Mouse (Mus musculus) embryonic facial prominence, embryonic 11.5 days (tissue): ENCODE data around the gene C1qbp. TPM values are rescaled to one million over a fixed set of nuclear protein-coding genes. Genes with fewer than 3 reads are reported as not detected.

Experiments used
- ATAC-seq: fragments of 200-750 bp; cut with Nextera tagmentation; replicated peaks from 2 replicates; pipeline ENCODE4 v1.8.0; 2017; ENCODE audit warnings: low read depth; ENCODE audit not compliant: insufficient number of reproducible peaks, low FRiP score, low TSS enrichment
- DNase-seq: peaks from one replicate; pipeline ENCODE4 v3.0.0-alpha.2; 2015; ENCODE audit warnings: low spot score
- H3K27ac ChIP-seq: fragments of 300-500 bp; sonication (generic); replicated peaks from 2 replicates; pipeline ENCODE4 v1.5.1; 2014; ENCODE audit warnings: mild to moderate bottlenecking, low read depth, low read length, control low read depth
- H3K27me3 ChIP-seq: fragments of 300-500 bp; sonication (generic); 2 replicates; pipeline ENCODE4 v1.6.1; 2014; ENCODE audit warnings: mild to moderate bottlenecking, low read length, moderate library complexity, mixed read lengths; ENCODE audit not compliant: control insufficient read depth, insufficient read depth
- H3K36me3 ChIP-seq: fragments of 300-500 bp; sonication (generic); replicated peaks from 2 replicates; pipeline ENCODE4 v1.6.1; 2014; ENCODE audit warnings: low read depth, mild to moderate bottlenecking, low read length, moderate library complexity, mixed read lengths; ENCODE audit not compliant: control insufficient read depth, insufficient read depth
- H3K4me1 ChIP-seq: fragments of 300-500 bp; sonication (generic); 2 replicates; pipeline ENCODE4 v1.6.1; 2014; ENCODE audit warnings: low read length, mixed read lengths; ENCODE audit not compliant: control insufficient read depth, insufficient read depth
- H3K4me2 ChIP-seq: fragments of 300-500 bp; sonication (generic); 2 replicates; pipeline ENCODE4 v1.6.1; 2014; ENCODE audit warnings: low read depth, mild to moderate bottlenecking, control low read depth, low read length, moderate library complexity
- H3K4me3 ChIP-seq: fragments of 300-500 bp; sonication (generic); 2 replicates; pipeline ENCODE4 v1.5.1; 2014; ENCODE audit warnings: low read depth, low read length, control low read depth
- H3K9ac ChIP-seq: fragments of 300-500 bp; sonication (generic); replicated peaks from 2 replicates; pipeline ENCODE4 v1.6.1; 2014; ENCODE audit warnings: mild to moderate bottlenecking, control low read depth, low read length
- H3K9me3 ChIP-seq: fragments of 300-500 bp; sonication (generic); replicated peaks from 2 replicates; pipeline ENCODE4 v1.6.1; 2016; ENCODE audit warnings: mild to moderate bottlenecking, low read length, inconsistent platforms, mixed read lengths; ENCODE audit not compliant: control insufficient read depth
- WGBS: fragments of 180-500 bp; shearing (Covaris S2); extraction: QIAGEN DNeasy Blood & Tissue Kit; methylation state at CpG from one replicate; pipeline ENCODE4 v1.1.7; 2014; 5-methylcytosine and 5-hydroxymethylcytosine counted together
- polyA plus RNA-seq: library from polyadenylated mRNA; unstranded; fragments of >200 nt; fragmentation: Nextera tagmentation; extraction: Ambion mirVana; gene quantifications from 2 replicates; pipeline ENCODE4 v1.2.1, GENCODE M21; 2014

C1qbp gene
- polyA plus RNA-seq, result 274 TPM in 2 replicates

DNA sequence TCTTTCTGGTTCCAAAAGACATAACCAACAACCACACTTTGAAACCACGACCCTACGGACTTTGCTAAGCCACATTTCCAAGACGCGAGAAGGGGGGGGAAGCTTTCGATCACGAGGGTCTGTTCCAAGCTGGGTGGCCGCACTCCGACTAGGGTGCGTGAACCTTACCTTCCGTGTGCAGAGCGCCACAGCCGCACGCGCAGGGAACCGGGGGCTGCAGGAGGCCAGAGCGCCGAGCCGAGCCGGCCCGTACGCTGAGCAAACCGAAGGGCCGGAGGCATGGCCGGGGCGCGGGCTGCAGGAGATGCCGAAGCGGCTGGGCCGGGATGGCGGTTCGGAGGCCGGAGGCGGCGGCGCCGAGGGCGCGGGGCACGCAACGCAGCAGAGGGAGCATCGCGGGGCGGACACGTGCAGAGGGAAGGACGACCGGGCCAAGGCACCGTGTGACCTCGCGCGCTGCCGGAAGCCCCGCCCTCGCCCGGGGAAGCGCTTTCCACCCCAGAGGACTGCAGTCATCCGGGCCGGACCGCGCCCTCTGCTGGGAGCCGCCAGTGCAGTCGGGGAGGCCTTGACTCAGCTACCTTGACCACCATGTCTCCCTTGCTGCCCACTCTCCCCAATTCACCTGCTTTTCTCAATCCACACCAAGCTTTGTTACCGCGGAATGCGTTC lies at the start of gene C1qbp:
TSS of gene C1qbp (minus strand) at position 470 of the 672 bp plus-strand sequence.
- peaks cover 2% of the 10 kb centered on the region; the same call in 1 of the 2 replicates for H3K4me1 ChIP-seq
- WGBS, result under 1% methylated on average over 39 of the region's 64 CpGs
- ATAC-seq, result peak; percentile 94
- H3K4me2 ChIP-seq, result peak within 1 kb of the TSS; percentile 73
- peaks cover 13% of the 10 kb centered on the region for H3K36me3 ChIP-seq
- no peaks in the 10 kb centered on the region for H3K9me3 ChIP-seq
- H3K27me3 ChIP-seq, result no peaks in the 10 kb centered on the region
- H3K9ac ChIP-seq, result peak within 1 kb of the TSS; percentile 92
- peak; percentile 92 for DNase-seq
- H3K4me3 ChIP-seq, result peak within 1 kb of the TSS; percentile 96
- H3K27ac ChIP-seq, result 0 out of 2 replicates have a peak within 1 kb of the TSS, but pooled peaks have one; percentile 59

DNA sequence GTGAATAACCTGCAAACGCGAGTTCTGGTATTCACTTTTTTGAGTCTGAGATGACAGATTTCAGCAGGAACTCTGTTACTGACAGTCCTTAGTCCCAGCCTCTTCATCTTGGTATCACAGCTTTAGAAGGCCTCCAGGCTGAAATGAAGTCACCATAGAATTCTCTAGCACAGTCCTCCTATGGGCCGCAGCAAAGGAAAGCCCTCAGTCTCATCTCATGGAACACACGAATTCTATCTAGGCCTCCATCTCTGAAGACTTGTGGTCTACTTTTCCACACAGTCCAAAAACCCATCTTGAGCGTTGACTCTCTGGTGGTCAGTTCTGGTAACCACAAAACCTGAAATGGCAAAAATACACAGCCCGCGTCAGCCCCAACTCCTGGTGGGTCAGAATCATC lies 49.2 kb upstream of the C1qbp start:
- Histone ChIP-seq H3K4me1 (no peaks in the 10 kb centered on the region; the same call in 1 of the 2 replicates), H3K36me3 (no peaks in the 10 kb centered on the region; the same call in 1 of the 2 replicates), H3K4me3 (peak overlapping the region; percentile 53), H3K4me2 (peak overlapping the region; percentile 53), H3K9me3 (no peaks in the 10 kb centered on the region), H3K27ac (peak overlapping the region; percentile 75; the same call in 1 of the 2 replicates), H3K27me3 (no peaks in the 10 kb centered on the region), H3K9ac (peak overlapping the region; percentile 75)
- ATAC-seq, result no peak
- WGBS, result 67% methylated on average over 7 of the region's 7 CpGs
- no peak for DNase-seq

DNA sequence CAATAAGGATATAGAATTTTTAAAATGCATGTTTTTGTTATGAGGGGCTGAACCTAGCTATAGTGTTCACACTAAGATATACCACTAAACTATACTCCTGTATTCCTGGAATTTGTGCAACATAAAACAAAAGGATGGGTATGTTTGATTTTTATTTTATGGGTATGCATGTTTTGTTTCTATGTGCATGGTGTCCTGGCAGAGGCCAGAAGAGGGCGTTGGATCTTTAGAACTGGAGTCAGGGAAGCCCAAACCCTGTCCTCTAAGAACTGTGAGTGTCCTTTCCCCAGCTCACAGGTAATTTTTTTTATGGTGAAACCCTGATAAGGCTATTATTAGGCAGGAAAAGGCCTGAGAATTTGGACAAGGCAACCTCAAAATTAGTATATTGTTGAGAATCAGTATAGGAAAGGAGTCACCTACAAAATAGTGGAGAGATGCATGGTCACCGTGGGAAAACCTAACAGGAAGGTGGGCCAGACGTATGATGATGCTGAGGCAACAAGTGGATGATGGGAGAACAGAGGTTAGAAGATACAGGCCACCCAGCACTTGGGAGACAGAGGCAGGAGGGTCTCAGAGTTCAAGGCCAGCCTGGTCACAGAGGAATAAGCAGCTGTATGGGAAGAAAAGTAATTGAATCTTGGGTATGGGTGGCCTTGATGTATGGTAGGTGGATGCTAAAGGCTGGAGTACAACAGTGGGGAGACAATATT lies 46.7 kb upstream of the C1qbp start:
- no peaks in the 10 kb centered on the region for H3K27me3 ChIP-seq
- ATAC-seq, result no peak
- no peaks in the 10 kb centered on the region; the same call in 1 of the 2 replicates for H3K4me1 ChIP-seq
- H3K27ac ChIP-seq, result no peak overlapping the region
- DNase-seq, result no peak
- H3K9me3 ChIP-seq, result no peaks in the 10 kb centered on the region
- H3K9ac ChIP-seq, result no peak overlapping the region
- no peaks in the 10 kb centered on the region; the same call in 1 of the 2 replicates for H3K36me3 ChIP-seq
- H3K4me3 ChIP-seq, result no peak overlapping the region
- 80% methylated on average over 3 of the region's 3 CpGs for WGBS
- no peak overlapping the region for H3K4me2 ChIP-seq

DNA sequence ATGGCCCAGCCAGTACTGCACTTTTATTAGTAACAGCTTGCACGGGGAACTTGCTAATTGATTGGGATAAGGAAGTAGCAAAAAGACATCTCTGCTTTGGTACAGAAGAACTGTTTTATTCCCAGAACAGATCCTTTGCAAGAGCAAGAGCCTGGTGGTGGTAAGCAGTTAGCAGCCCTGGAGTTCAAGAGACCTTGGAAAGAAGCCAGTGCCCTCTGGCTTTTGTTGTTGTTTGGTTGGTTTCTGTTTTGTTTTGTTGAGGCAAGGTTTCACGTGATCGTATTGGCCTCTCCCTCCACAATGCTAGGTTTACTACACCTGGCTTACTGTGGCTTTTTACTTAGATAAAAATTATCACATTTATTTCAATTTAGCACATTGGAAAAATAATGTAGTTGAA lies 45.5 kb upstream of the C1qbp start:
- Histone ChIP-seq H3K9ac (no peak overlapping the region), H3K4me2 (no peak overlapping the region), H3K27ac (no peak overlapping the region), H3K4me1 (no peaks in the 10 kb centered on the region; the same call in 1 of the 2 replicates), H3K27me3 (no peaks in the 10 kb centered on the region), H3K36me3 (no peaks in the 10 kb centered on the region; the same call in 1 of the 2 replicates), H3K9me3 (no peaks in the 10 kb centered on the region), H3K4me3 (no peak overlapping the region)
- DNase-seq, result no peak
- ATAC-seq, result no peak
- 81% methylated on average over 3 of the region's 3 CpGs for WGBS

DNA sequence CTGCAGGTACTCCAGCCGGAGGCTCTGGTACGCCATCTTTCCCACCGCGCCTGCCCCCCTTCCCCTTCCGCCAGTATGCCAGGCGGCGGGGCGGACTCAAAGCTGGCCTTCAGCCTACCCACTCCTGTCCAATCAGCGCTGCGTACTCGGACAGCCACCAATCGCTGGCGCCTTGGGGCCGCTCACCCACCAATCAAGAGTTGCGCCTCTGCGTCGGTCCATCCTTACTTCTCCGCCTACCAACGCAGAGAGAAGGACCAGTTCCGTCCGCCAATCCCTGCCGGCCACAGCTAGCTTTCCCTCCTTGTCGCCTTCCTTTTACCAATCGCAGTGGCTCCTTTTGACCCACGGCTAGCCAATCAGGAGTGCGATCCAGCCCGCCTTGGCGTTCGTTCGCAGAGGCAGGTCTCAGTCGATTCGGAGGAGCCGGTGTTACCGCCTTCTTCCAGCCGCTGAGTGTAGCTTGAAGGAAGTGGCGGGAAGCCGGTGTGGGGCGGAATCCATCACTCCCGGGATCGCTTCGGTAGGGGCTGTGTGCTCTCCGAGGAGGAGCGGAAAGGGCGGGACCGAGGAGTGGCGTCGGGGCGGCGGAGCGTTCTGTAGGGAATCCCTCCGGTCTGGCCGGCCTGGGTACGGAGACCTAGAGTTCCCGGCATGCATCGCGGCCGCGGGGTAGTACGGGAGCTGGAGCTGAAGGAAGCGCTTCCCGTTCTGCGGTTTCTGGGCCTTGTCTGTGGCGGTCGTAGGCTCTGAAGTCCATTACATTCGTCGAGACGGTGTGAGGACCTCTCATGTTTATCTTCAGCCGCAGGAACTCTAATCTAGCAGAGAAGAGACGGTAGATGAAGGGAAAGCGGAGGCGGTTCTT lies 36.6 kb upstream of the C1qbp start, which contains the start of the genes Mis12 and Derl2:
TSS of gene Mis12 (plus strand) at position 411 of the 868 bp plus-strand sequence.
TSS of gene Derl2 (minus strand) at position 641 of the 868 bp plus-strand sequence.
- Histone ChIP-seq H3K9ac (peak within 1 kb of the TSS; percentile 91), H3K4me2 (peak within 1 kb of the TSS; percentile 57), H3K9me3 (no peaks in the 10 kb centered on the region), H3K27me3 (no peaks in the 10 kb centered on the region), H3K27ac (peak within 1 kb of the TSS; percentile 80), H3K4me3 (peak within 1 kb of the TSS; percentile 87), H3K36me3 (no peaks in the 10 kb centered on the region), H3K4me1 (no peaks in the 10 kb centered on the region)
- ATAC-seq (peak; percentile 100), DNase-seq (peak; percentile 98)
- WGBS, result under 1% methylated on average over 68 of the region's 71 CpGs

GRCm38 (mm10) chr11:71018416-71019200 lies 35.8 kb upstream of the C1qbp start:
- Histone ChIP-seq H3K27me3 (no peaks in the 10 kb centered on the region), H3K36me3 (no peaks in the 10 kb centered on the region), H3K4me2 (peak overlapping the region; percentile 34), H3K4me3 (peak overlapping the region; percentile 87), H3K4me1 (no peaks in the 10 kb centered on the region), H3K27ac (no peak overlapping the region; the same call in 1 of the 2 replicates), H3K9me3 (no peaks in the 10 kb centered on the region), H3K9ac (peak overlapping the region; percentile 91)
- DNase-seq (no peak), ATAC-seq (no peak; the same call in 1 of the 2 replicates)
- 6% methylated on average over 28 of the region's 28 CpGs for WGBS

DNA sequence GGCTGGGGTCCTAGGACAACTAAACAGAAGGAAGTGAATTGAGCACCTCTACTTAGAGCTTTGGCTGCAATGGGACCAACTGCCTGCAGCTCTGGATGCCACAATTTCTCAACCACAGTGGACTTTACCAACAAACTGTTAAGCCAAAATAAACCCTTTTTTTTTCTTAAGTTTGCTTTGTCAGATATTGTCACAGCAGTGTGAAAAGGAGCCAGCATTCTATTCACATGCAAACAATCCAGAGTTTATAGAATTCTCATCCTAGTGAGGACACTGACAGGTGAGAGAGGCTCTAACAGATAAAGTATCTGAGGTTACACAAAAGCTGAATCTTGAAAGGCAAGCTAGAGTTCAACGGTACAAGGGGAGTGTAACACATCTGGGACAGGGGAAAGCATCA lies 34.2 kb upstream of the C1qbp start:
- Histone ChIP-seq H3K36me3 (peaks cover 3% of the 10 kb centered on the region), H3K4me1 (no peaks in the 10 kb centered on the region), H3K9me3 (no peaks in the 10 kb centered on the region), H3K27me3 (no peaks in the 10 kb centered on the region), H3K4me3 (no peak overlapping the region), H3K4me2 (no peak overlapping the region), H3K9ac (no peak overlapping the region), H3K27ac (no peak overlapping the region)
- ATAC-seq (no peak), DNase-seq (no peak)
- 93% methylated on average over 1 of the region's 1 CpGs for WGBS
